Mouse (Mus musculus): ENCODE measurements around the gene Klhl8. TPM values are rescaled to one million over a fixed set of nuclear protein-coding genes. Genes with fewer than 3 reads are reported as not detected.

The Klhl8 gene
- total RNA-seq, 1 experiment, result 12.0 TPM

DNA sequence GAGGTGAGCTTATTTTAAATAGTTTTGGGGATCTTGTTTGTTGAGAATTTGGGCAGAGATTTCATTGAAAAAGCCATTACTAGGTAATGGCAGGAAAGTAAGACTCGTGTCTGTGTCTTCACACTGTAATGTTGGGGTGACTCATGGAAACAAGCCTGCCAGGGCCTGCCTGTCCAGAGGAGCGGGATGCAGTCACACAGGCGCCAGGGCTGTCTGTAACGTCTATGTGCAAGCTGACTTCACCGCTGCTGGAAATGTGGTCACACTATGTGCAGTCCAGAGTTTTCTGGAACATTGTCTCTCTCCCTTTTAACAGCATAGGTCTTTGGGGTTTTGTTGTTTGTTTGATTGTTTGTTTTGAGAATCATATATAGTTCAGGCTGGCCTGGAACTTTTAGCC, 88.1 kb downstream of the Klhl8 start:
- in situ Hi-C loops (cut with MboI; ENCODE audit: low sequenced_read_pairs in 2 of 2, unreplicated experiment in 2 of 2), result loop anchor here in 1 of 2 experiments (10.0 kb wide), 1 partner anchor 138 kb away; no protein-coding TSS in a partner anchor
- Histone ChIP-seq H3K9ac (ENCODE audit: insufficient read depth, low read depth, low read length, poor library complexity, severe bottlenecking) (no peak overlapping the region), H3K9me3 (ENCODE audit: control insufficient read depth, insufficient read depth, low read depth, low read length) (no peaks in the 10 kb centered on the region), H3K4me1 (ENCODE audit: control insufficient read depth in 2 of 2, insufficient read depth in 2 of 2, low read length in 2 of 2, poor library complexity in 1 of 2) (peaks cover 0 to 12% of the 10 kb centered on the region in 2 experiments; a peak in 2 of 4 replicates), H3K27ac (ENCODE audit: insufficient read depth, low read depth, low read length, poor library complexity, severe bottlenecking) (no peak overlapping the region), H3K4me3 (ENCODE audit: insufficient read depth in 1 of 2, low read depth in 1 of 2, low read length in 2 of 2, poor library complexity in 1 of 2, severe bottlenecking in 1 of 2) (no peak overlapping the region), H3K36me3 (ENCODE audit: control insufficient read depth, insufficient read depth, low read length, poor library complexity, severe bottlenecking) (peaks cover 10% of the 10 kb centered on the region; the same call in 1 of the 2 replicates)
- no peak for DNase-seq (ENCODE audit: low read depth, low spot score)
- TF ChIP-seq HCFC1 (IDR thresholded peaks at IDR 0.05; ENCODE audit: borderline replicate concordance, insufficient read depth, low read length) (no peak), ZNF384 (IDR thresholded peaks at IDR 0.05; ENCODE audit: low read depth, low read length) (no peak)

DNA sequence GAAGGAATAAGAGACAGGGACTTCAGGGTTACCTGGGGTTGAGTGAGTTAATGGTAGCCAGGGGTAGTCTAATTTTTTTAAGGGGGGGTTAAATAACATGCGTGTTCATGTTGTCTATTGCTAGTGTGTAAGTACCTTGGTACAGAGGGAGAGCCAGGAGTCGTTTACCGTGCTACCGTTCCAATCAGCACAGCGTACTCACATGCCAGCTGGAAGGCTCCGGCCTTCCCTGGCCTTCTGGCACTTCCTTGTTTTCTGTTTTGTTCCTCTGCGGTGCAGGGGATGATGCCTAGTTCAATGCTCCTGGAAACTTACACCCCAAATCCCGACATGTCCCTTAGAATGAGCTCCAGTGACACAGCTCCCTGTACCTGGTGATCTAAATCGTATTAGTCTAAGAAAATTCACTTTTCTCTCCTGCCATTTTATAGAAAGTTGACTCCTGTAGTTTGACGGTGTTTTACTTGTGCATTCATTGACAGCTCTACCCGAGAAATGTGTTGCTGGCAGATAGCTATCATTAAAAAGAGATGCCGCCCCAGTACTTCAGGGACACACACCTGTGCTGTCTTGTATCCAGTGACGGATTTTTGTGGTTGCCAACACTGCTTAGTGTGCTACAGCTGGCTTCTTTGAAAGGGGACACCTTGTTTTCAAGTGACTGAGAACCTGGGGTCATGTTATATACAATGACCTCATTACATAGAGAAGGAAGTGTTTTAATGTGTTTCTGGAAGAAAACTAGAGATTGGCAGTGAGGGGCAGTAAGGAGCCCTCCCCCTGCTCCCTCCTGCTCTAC, 89.4 kb downstream of the Klhl8 start:
- Histone ChIP-seq H3K27ac (ENCODE audit: insufficient read depth, low read depth, low read length, poor library complexity, severe bottlenecking) (no peak overlapping the region), H3K4me3 (ENCODE audit: insufficient read depth in 1 of 2, low read depth in 1 of 2, low read length in 2 of 2, poor library complexity in 1 of 2, severe bottlenecking in 1 of 2) (no peak overlapping the region), H3K9me3 (ENCODE audit: control insufficient read depth, insufficient read depth, low read depth, low read length) (no peaks in the 10 kb centered on the region), H3K36me3 (ENCODE audit: control insufficient read depth, insufficient read depth, low read length, poor library complexity, severe bottlenecking) (peaks cover 10% of the 10 kb centered on the region; the same call in 1 of the 2 replicates), H3K9ac (ENCODE audit: insufficient read depth, low read depth, low read length, poor library complexity, severe bottlenecking) (no peak overlapping the region), H3K4me1 (ENCODE audit: control insufficient read depth in 2 of 2, insufficient read depth in 2 of 2, low read length in 2 of 2, poor library complexity in 1 of 2) (peaks cover 0 to 18% of the 10 kb centered on the region in 2 experiments; a peak in 2 of 4 replicates)
- TF ChIP-seq ZNF384 (IDR thresholded peaks at IDR 0.05; ENCODE audit: low read depth, low read length), result no peak
- TF ChIP-seq ZC3H11A (IDR thresholded peaks at IDR 0.05; ENCODE audit: borderline replicate concordance, low read depth, low read length), result no peak
- no peak for TF ChIP-seq CHD2 (IDR thresholded peaks at IDR 0.05; ENCODE audit: low read depth, low read length)
- no peak for TF ChIP-seq HCFC1 (IDR thresholded peaks at IDR 0.05; ENCODE audit: borderline replicate concordance, insufficient read depth, low read length)
- no peak for TF ChIP-seq MAFK (IDR thresholded peaks at IDR 0.05; ENCODE audit: insufficient read depth, low read depth, low read length)
- in situ Hi-C loops (cut with MboI; ENCODE audit: low sequenced_read_pairs in 2 of 2, unreplicated experiment in 2 of 2), result loop anchor here in 1 of 2 experiments (10.0 kb wide), 1 partner anchor 137 kb away; no protein-coding TSS in a partner anchor
- no peak for DNase-seq (ENCODE audit: low read depth, low spot score)

DNA sequence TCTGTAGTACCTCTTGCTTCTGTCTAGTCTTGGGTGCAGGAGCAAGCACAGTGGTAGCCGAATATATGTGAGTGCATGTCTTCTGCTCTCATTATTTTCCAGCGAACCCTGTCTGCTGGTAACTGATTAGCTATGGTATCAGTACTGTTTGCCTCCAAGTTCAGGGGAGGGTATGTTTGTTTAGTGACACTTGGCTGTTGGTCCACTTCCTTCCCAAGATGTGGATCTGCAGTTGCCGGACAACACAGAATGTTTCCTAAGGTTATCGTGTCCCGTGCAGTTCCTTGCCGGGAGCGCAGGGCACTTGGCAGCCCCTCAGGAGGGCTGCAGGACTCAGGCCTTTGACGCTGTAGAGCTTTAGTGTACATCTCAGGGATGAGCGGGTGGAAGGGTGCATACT, 90.0 kb downstream of the Klhl8 start:
- in situ Hi-C loops (cut with MboI; ENCODE audit: low sequenced_read_pairs in 2 of 2, unreplicated experiment in 2 of 2), result loop anchor here in 1 of 2 experiments (10.0 kb wide), 1 partner anchor 136 kb away; no protein-coding TSS in a partner anchor
- Histone ChIP-seq H3K27ac (ENCODE audit: insufficient read depth, low read depth, low read length, poor library complexity, severe bottlenecking) (no peak overlapping the region), H3K9me3 (ENCODE audit: control insufficient read depth, insufficient read depth, low read depth, low read length) (no peaks in the 10 kb centered on the region), H3K36me3 (ENCODE audit: control insufficient read depth, insufficient read depth, low read length, poor library complexity, severe bottlenecking) (peaks cover 5% of the 10 kb centered on the region; the same call in 1 of the 2 replicates), H3K4me3 (ENCODE audit: insufficient read depth in 1 of 2, low read depth in 1 of 2, low read length in 2 of 2, poor library complexity in 1 of 2, severe bottlenecking in 1 of 2) (no peak overlapping the region), H3K9ac (ENCODE audit: insufficient read depth, low read depth, low read length, poor library complexity, severe bottlenecking) (no peak overlapping the region), H3K4me1 (ENCODE audit: control insufficient read depth in 2 of 2, insufficient read depth in 2 of 2, low read length in 2 of 2, poor library complexity in 1 of 2) (peaks cover 0 to 18% of the 10 kb centered on the region in 2 experiments; a peak in 2 of 4 replicates)
- DNase-seq (ENCODE audit: low read depth, low spot score), result no peak
- no peak for TF ChIP-seq ZC3H11A (IDR thresholded peaks at IDR 0.05; ENCODE audit: borderline replicate concordance, low read depth, low read length)
- TF ChIP-seq MAFK (IDR thresholded peaks at IDR 0.05; ENCODE audit: insufficient read depth, low read depth, low read length), result no peak
- no peak for TF ChIP-seq CHD2 (IDR thresholded peaks at IDR 0.05; ENCODE audit: low read depth, low read length)

DNA sequence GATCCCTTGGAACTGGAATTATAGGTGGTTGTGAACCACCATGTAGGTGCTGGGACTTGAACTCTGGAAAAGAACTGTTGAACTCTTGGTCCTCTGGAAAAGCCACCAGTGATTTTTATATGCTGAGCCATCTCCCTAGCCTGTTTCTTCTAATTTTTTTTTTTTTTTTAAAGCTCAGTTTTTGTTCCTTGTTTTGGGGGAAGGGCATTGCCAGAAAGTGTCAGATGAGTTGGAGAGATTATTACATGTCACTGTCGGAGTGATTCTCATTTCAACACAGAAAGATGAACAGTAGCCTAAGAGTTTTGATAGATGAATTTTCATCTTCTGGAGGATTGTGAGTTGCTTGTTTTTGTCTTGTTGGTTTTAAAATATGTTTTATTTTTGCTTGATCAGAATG, 91.4 kb downstream of the Klhl8 start:
- no peak overlapping the region for H3K9ac ChIP-seq (ENCODE audit: insufficient read depth, low read depth, low read length, poor library complexity, severe bottlenecking)
- no peaks in the 10 kb centered on the region for H3K9me3 ChIP-seq (ENCODE audit: control insufficient read depth, insufficient read depth, low read depth, low read length)
- peaks cover 1% of the 10 kb centered on the region; the same call in 1 of the 2 replicates for H3K36me3 ChIP-seq (ENCODE audit: control insufficient read depth, insufficient read depth, low read length, poor library complexity, severe bottlenecking)
- H3K27ac ChIP-seq (ENCODE audit: insufficient read depth, low read depth, low read length, poor library complexity, severe bottlenecking), result no peak overlapping the region
- peaks cover 4 to 20% of the 10 kb centered on the region in 2 experiments; a peak in 2 of 4 replicates for H3K4me1 ChIP-seq (ENCODE audit: control insufficient read depth in 2 of 2, insufficient read depth in 2 of 2, low read length in 2 of 2, poor library complexity in 1 of 2)
- DNase-seq (ENCODE audit: low read depth, low spot score), result no peak
- no peak for TF ChIP-seq MAFK (IDR thresholded peaks at IDR 0.05; ENCODE audit: insufficient read depth, low read depth, low read length)
- no peak for TF ChIP-seq HCFC1 (IDR thresholded peaks at IDR 0.05; ENCODE audit: borderline replicate concordance, insufficient read depth, low read length)
- TF ChIP-seq CHD2 (IDR thresholded peaks at IDR 0.05; ENCODE audit: low read depth, low read length), result no peak
- no peak for TF ChIP-seq ZC3H11A (IDR thresholded peaks at IDR 0.05; ENCODE audit: borderline replicate concordance, low read depth, low read length)
- TF ChIP-seq ZNF384 (IDR thresholded peaks at IDR 0.05; ENCODE audit: low read depth, low read length), result no peak
- in situ Hi-C loops (cut with MboI; ENCODE audit: low sequenced_read_pairs in 2 of 2, unreplicated experiment in 2 of 2), result loop anchor here in 1 of 2 experiments (10.0 kb wide), 1 partner anchor 135 kb away; no protein-coding TSS in a partner anchor
- no peak overlapping the region for H3K4me3 ChIP-seq (ENCODE audit: insufficient read depth in 1 of 2, low read depth in 1 of 2, low read length in 2 of 2, poor library complexity in 1 of 2, severe bottlenecking in 1 of 2)

Data from ES-E14 (cell line).